Mouse (Mus musculus) liver, postnatal 0 days (tissue): ENCODE data around the gene Adgrf5. TPM values are rescaled to one million over a fixed set of nuclear protein-coding genes. Genes with fewer than 3 reads are reported as not detected.

Experiments
- ATAC-seq: fragments of 200-750 bp; cut with Nextera tagmentation; 2 replicates; pipeline ENCODE4 v1.8.0; 2017; ENCODE audit warnings: mild to moderate bottlenecking, moderate library complexity
- DNase-seq: peaks from one replicate; pipeline ENCODE4 v3.0.0-alpha.2; 2016
- H3K27ac ChIP-seq: fragments of 300-500 bp; sonication (generic); 2 replicates; pipeline ENCODE4 v1.5.1; 2014; ENCODE audit warnings: antibody characterized with exemption, moderate library complexity, mild to moderate bottlenecking, low read depth
- H3K27me3 ChIP-seq: fragments of 300-500 bp; sonication (generic); 2 replicates; pipeline ENCODE4 v1.6.1; 2014; ENCODE audit warnings: low read length, control low read depth, mixed read lengths; ENCODE audit not compliant: insufficient read depth
- H3K36me3 ChIP-seq: fragments of 300-500 bp; sonication (generic); replicated peaks from 2 replicates; pipeline ENCODE4 v1.6.1; 2014; ENCODE audit warnings: mild to moderate bottlenecking, control low read depth, low read length, moderate library complexity, mixed read lengths; ENCODE audit not compliant: insufficient read depth
- H3K4me1 ChIP-seq: fragments of 300-500 bp; sonication (generic); 2 replicates; pipeline ENCODE4 v1.6.1; 2014; ENCODE audit warnings: antibody characterized with exemption, mild to moderate bottlenecking, control low read depth; ENCODE audit not compliant: insufficient read depth
- H3K4me2 ChIP-seq: fragments of 300-500 bp; sonication (generic); 2 replicates; pipeline ENCODE4 v1.6.1; 2014; ENCODE audit warnings: low read depth, mild to moderate bottlenecking, low read length, moderate library complexity, mixed read lengths
- H3K4me3 ChIP-seq: fragments of 300-500 bp; sonication (generic); 2 replicates; pipeline ENCODE4 v1.5.1; 2014; ENCODE audit warnings: low read depth, low read length
- H3K9ac ChIP-seq: fragments of 300-500 bp; sonication (generic); replicated peaks from 2 replicates; pipeline ENCODE4 v1.6.1; 2014; ENCODE audit warnings: mild to moderate bottlenecking, moderate library complexity
- H3K9me3 ChIP-seq: fragments of 300-500 bp; sonication (generic); 2 replicates; pipeline ENCODE4 v1.6.1; 2016; ENCODE audit warnings: mild to moderate bottlenecking, control low read depth, low read length, mixed read lengths
- CTCF ChIP-seq: sonication (generic); IDR thresholded peaks from 2 replicates; pipeline ENCODE4 v1.5.1; 2016; ENCODE audit warnings: antibody characterized with exemption, low read depth
- EP300 ChIP-seq: IDR thresholded peaks from 2 replicates; pipeline ENCODE4 v1.6.1; 2016; ENCODE audit warnings: antibody characterized with exemption, low read depth, mild to moderate bottlenecking
- WGBS: fragments of 180-500 bp; shearing (Covaris S2); extraction: QIAGEN DNeasy Blood & Tissue Kit; methylation state at CpG from one replicate; pipeline ENCODE4 v1.1.7; 2014; ENCODE audit not compliant: insufficient replicate concordance; 5-methylcytosine and 5-hydroxymethylcytosine counted together
- polyA plus RNA-seq: library from polyadenylated mRNA; unstranded; fragments of >200 nt; fragmentation: Nextera tagmentation; extraction: Ambion mirVana; gene quantifications from 2 replicates; pipeline ENCODE4 v1.2.1, GENCODE M21; 2015

The Adgrf5 gene
- polyA plus RNA-seq, 1 experiment from 2014 or later = 3.5 TPM

DNA sequence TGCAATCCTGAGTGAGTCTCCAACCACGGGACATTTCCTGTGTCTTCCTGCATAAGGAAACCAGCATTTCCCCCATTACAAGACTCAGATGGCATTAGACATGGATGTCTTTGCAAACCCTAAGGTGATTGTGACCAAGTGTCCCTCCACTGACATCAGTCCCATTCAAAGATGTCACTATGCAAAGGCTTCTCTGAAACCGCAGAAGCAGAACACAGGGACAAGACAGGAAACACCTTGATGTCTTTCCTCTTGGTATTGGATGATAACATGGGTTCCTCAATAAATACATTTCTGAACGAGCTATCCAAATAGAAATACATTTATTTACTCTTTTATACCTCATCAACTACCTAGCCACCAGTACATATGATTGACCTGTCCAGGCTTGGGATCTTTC is 141.0 kb downstream of the Adgrf5 start:
- WGBS = 28% methylated on average over 3 of the region's 3 CpGs
- H3K9ac ChIP-seq = no peak overlapping the region
- ATAC-seq = no peak
- H3K4me3 ChIP-seq = no peak overlapping the region
- no peaks in the 10 kb centered on the region for H3K9me3 ChIP-seq
- no peak for TF ChIP-seq EP300
- no peak for TF ChIP-seq CTCF
- no peaks in the 10 kb centered on the region for H3K27me3 ChIP-seq
- H3K36me3 ChIP-seq = no peaks in the 10 kb centered on the region
- no peak overlapping the region for H3K4me2 ChIP-seq
- no peak overlapping the region for H3K27ac ChIP-seq
- H3K4me1 ChIP-seq = no peaks in the 10 kb centered on the region
- DNase-seq = no peak

DNA sequence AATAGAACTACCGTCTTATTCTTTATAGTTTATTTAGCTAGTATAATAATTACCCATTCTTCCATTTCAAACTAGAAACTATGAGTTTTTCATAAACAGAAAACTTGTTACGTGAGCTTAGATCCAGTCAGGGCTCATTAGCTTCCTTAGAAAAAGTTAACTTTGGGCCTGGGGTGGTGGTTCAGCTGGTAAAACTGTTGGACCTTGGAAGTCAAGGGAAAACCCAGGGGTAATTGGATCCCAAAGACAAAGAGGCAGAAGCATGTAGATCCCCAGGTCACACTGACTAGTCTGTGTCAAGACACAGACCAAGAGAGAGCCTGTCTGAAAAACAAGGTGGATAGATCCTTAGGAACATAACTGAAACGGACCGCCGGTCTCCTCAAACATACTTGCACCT is 141.4 kb downstream of the Adgrf5 start:
- no peaks in the 10 kb centered on the region for H3K36me3 ChIP-seq
- TF ChIP-seq CTCF (no peak), EP300 (no peak)
- ATAC-seq (no peak), DNase-seq (no peak)
- H3K27me3 ChIP-seq = no peaks in the 10 kb centered on the region
- H3K4me1 ChIP-seq = no peaks in the 10 kb centered on the region
- H3K4me2 ChIP-seq = no peak overlapping the region
- no peak overlapping the region for H3K9ac ChIP-seq
- WGBS = 83% methylated on average over 5 of the region's 5 CpGs
- H3K9me3 ChIP-seq = no peaks in the 10 kb centered on the region
- H3K4me3 ChIP-seq = no peak overlapping the region
- H3K27ac ChIP-seq = no peak overlapping the region

DNA sequence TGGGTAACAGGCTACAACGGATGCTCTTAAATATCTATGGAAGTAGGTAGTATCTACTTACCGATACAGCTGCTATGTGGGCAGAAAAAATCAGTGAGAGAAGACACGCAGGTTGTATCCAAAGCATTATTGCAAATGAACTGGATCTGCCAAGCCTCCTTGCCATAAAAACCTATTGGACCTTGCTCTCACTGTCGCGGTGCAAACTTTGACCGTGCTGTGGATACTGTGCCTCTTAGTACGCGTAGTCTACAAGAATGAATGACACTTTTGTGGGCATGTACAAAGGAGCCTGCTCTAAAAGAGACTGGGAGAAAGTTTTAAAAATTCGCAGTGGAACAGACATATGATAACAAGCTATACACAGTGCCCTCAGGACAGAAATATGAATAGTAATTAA is 142.3 kb downstream of the Adgrf5 start, which contains the start of gene Mep1a:
Mep1a (minus strand) TSS at position 221 of the 400 bp plus-strand sequence.
- DNase-seq (no peak), ATAC-seq (no peak)
- Histone ChIP-seq H3K9me3 (no peaks in the 10 kb centered on the region), H3K4me3 (no peak within 1 kb of the TSS), H3K4me2 (no peak within 1 kb of the TSS), H3K9ac (no peak within 1 kb of the TSS), H3K36me3 (no peaks in the 10 kb centered on the region), H3K27me3 (no peaks in the 10 kb centered on the region), H3K4me1 (no peaks in the 10 kb centered on the region), H3K27ac (no peak within 1 kb of the TSS)
- 82% methylated on average over 9 of the region's 9 CpGs for WGBS
- TF ChIP-seq CTCF (no peak), EP300 (no peak)

DNA sequence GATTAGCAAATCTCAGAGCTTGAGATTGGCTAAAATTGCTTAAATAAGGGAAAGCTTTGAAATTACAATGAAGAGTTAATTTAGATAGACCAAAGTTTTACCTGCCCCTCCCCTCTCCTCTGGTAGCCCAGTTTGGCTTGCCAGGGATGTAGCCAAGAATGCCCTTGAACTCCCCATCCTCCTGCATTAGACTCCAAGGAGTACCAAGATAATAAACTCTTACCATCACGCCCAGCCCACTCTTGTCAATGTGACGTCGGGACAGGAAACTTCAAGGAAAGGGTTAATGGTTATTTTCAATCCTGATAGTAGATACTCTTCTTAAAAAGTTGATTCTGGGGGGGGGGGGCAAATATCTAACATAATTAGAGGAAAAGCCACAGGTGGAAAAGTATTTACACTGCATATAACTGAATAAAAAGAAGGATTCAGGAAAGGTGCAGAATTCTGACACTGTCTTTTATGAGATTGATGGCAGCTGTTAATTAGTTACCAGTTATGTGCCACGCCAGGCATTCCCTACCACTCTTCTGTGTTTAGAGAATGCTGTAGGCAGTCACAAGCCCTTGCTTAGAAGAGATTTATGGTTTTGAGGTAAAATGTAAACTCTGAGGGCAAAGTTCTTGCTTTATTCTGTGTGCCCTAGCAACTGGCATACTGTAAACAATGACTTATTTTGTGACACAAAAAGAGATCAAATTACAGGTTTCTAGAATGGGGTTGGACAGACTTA is 143.8 kb downstream of the Adgrf5 start:
- no peak for ATAC-seq
- H3K4me3 ChIP-seq = no peak overlapping the region
- H3K4me2 ChIP-seq = no peak overlapping the region
- H3K4me1 ChIP-seq = no peaks in the 10 kb centered on the region
- TF ChIP-seq CTCF (no peak), EP300 (no peak)
- WGBS = 49% methylated on average over 4 of the region's 4 CpGs
- no peak overlapping the region for H3K27ac ChIP-seq
- DNase-seq = no peak
- H3K36me3 ChIP-seq = no peaks in the 10 kb centered on the region
- no peaks in the 10 kb centered on the region for H3K9me3 ChIP-seq
- H3K9ac ChIP-seq = no peak overlapping the region
- H3K27me3 ChIP-seq = no peaks in the 10 kb centered on the region

DNA sequence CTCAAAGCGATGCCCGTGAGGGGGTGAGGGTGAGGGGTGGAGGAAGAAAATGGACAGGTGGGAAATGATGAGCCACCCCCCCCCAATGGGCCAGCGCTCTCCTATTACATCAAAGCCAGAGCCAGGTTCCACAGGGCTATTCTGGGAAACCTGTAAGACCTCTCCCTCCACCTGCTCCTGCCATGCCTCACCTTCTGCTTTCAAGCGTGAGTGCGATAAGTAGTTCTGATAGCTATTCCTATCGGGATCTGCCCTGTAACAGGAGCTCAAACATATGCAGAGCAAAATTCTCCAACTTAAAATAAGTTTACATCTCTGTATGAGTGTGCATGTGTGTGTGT is 144.3 kb downstream of the Adgrf5 start:
- no peak overlapping the region for H3K4me2 ChIP-seq
- no peaks in the 10 kb centered on the region for H3K27me3 ChIP-seq
- no peak overlapping the region for H3K9ac ChIP-seq
- DNase-seq (no peak), ATAC-seq (no peak)
- no peak overlapping the region for H3K4me3 ChIP-seq
- H3K27ac ChIP-seq = no peak overlapping the region
- no peaks in the 10 kb centered on the region for H3K4me1 ChIP-seq
- no peaks in the 10 kb centered on the region for H3K36me3 ChIP-seq
- no peaks in the 10 kb centered on the region for H3K9me3 ChIP-seq
- TF ChIP-seq EP300 = no peak
- no peak for TF ChIP-seq CTCF
- 70% methylated on average over 6 of the region's 6 CpGs for WGBS

Other genes starting within 250 kb of the Adgrf5 start
- gene Adgrf1, start 90.1 kb upstream of the Adgrf5 start, polyA plus RNA-seq = 0.60 and 0.69 TPM in 2 replicates
- 0.06 TPM in 1 of 2 replicates, not detected in the other for gene Mep1a, start 142.4 kb downstream of the Adgrf5 start, polyA plus RNA-seq
- gene Ankrd66, start 183.2 kb downstream of the Adgrf5 start, polyA plus RNA-seq = 0.11 and 0.23 TPM in 2 replicates
- gene Pla2g7, start 207.6 kb downstream of the Adgrf5 start, polyA plus RNA-seq = 57.0 and 61.4 TPM in 2 replicates